Mouse (Mus musculus) E14TG2a.4 (cell line): ENCODE measurements at regions not wholly inside any gene's neighbourhood (a gene's known extent, or its start where the extent isn't known, plus 50 kb on each side); places are given as distances from the start of the nearest gene placed in this dataset.

ENCODE experiments used
- CTCF ChIP-seq: conservative IDR thresholded peaks from 2 replicates; pipeline ENCODE4 v1.5.1; 2014; ENCODE audit warnings: low read length
- NANOG ChIP-seq: IDR thresholded peaks from 2 replicates; pipeline ENCODE4 v1.6.1; 2014; ENCODE audit warnings: borderline replicate concordance, low read length, mixed read lengths
- POU5F1 ChIP-seq: IDR thresholded peaks from 2 replicates; pipeline ENCODE4 v1.6.1; 2014; ENCODE audit warnings: low read length, borderline replicate concordance

DNA sequence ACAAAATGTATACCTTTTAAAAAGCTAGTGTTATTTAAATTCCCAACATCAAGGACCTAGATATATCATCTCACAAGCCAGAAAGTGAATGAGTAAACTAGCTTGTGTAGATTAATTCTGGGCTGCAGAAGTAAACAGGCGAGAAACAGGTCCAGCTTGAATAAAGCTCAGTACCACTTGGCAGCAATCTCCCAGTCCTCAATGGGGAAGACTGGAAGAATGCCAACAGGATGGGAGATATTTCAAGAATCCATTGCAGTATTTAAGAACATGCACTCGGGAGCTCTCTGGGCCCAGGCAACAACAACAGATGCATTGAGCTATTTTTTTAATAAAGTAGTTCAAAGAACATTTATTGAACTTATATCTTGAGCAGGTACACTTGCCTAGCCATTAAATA, 152.5 kb upstream of the Gpr101 start:
- no peak for TF ChIP-seq CTCF
- TF ChIP-seq NANOG, result no peak
- TF ChIP-seq POU5F1, result no peak
